Mouse (Mus musculus) bone marrow, adult 2 months (tissue): Measurements from ENCODE around the gene Ticam1. TPM values are rescaled to one million over a fixed set of nuclear protein-coding genes. Genes with fewer than 3 reads are reported as not detected.

ENCODE experiments used
- H3K27ac ChIP-seq: fragments of 200-500 bp; 2 replicates; pipeline ENCODE4 v1.5.1; 2012; ENCODE audit warnings: low read depth, mild to moderate bottlenecking, control low read depth, inconsistent platforms, low read length; ENCODE audit not compliant: control insufficient read depth, poor library complexity, insufficient read depth
- H3K4me1 ChIP-seq: fragments of 200-500 bp; 2 replicates; pipeline ENCODE4 v1.6.1; 2011; ENCODE audit warnings: low read length; ENCODE audit not compliant: control insufficient read depth, insufficient read depth
- H3K4me3 ChIP-seq: fragments of 200-500 bp; replicated peaks from 2 replicates; pipeline ENCODE3; 2011; ENCODE audit warnings: mild to moderate bottlenecking, low read depth, low read length, control low read depth; ENCODE audit not compliant: control insufficient read depth
- CTCF ChIP-seq: fragments of 200-500 bp; IDR thresholded peaks from 2 replicates; pipeline ENCODE4 v1.5.1; 2011; ENCODE audit warnings: low read length, control low read depth; ENCODE audit not compliant: control insufficient read depth, insufficient read depth
- POLR2A ChIP-seq: fragments of 200-500 bp; IDR thresholded peaks from 2 replicates; pipeline ENCODE4 v1.6.1; 2011; ENCODE audit warnings: low read depth, mild to moderate bottlenecking, control low read depth, low read length, borderline replicate concordance; ENCODE audit not compliant: control insufficient read depth
- WGBS: fragments of 180-500 bp; shearing (Covaris S2); methylation state at CpG from one replicate; pipeline ENCODE4 v1.1.7; 2018; 5-methylcytosine and 5-hydroxymethylcytosine counted together
- polyA plus RNA-seq: library from polyadenylated mRNA; stranded (reverse); fragments of >200 nt; gene quantifications from 2 replicates; pipeline ENCODE4 v1.2.4, GENCODE M21; 2011; ENCODE audit warnings: low replicate concordance; ENCODE audit not compliant: missing spikeins, insufficient read depth, insufficient read length

Gene Ticam1
- polyA plus RNA-seq, 1 experiment, result 5.9 TPM

- peaks cover 3% of the 10 kb centered on the region for H3K4me1 ChIP-seq
- TF ChIP-seq POLR2A (no peak), CTCF (no peak)
- WGBS, result 87% methylated on average over 11 of the region's 11 CpGs
- H3K27ac ChIP-seq, result no peak overlapping the region
- no peak overlapping the region for H3K4me3 ChIP-seq
These were observed 9.4 kb upstream of the Ticam1 start for GRCm38 (mm10) chr17:56285995-56286394.

GRCm38 (mm10) chr17:56283316-56283715 lies 6.7 kb upstream of the Ticam1 start:
- Histone ChIP-seq H3K4me1 (peaks cover 2% of the 10 kb centered on the region), H3K4me3 (no peak overlapping the region), H3K27ac (no peak overlapping the region)
- TF ChIP-seq POLR2A, result no peak
- TF ChIP-seq CTCF, result no peak
- 55% methylated on average over 8 of the region's 8 CpGs for WGBS

DNA sequence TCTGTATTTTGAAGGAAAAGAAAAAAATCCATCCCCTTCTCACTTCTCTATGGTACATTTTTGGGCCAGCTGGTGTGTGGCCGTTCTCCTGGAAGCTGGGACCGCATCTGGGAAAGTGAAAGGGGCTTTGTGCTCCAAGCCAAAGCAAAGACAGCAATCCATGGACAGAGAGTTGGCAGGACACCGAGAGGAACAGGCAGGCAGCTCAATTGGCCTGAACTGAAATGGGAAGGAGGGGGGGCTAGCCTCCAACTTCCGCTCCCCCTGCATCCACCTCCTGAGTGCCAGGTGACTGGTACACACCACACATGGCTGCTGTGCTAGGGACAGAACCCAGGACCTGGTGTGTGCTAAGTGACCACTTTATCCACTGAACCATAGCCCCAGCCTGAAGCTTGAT lies 6.2 kb upstream of the Ticam1 start:
- TF ChIP-seq POLR2A (no peak), CTCF (no peak)
- no peak overlapping the region for H3K4me3 ChIP-seq
- no peak overlapping the region for H3K27ac ChIP-seq
- H3K4me1 ChIP-seq, result peaks cover 1% of the 10 kb centered on the region
- WGBS, result 84% methylated on average over 4 of the region's 4 CpGs

GRCm38 (mm10) chr17:56281193-56281592 lies 4.6 kb upstream of the Ticam1 start:
- TF ChIP-seq POLR2A, result no peak
- no peak for TF ChIP-seq CTCF
- H3K4me1 ChIP-seq, result no peaks in the 10 kb centered on the region; the same call in none of the 2 replicates
- WGBS, result 52% methylated on average over 12 of the region's 12 CpGs
- peak overlapping the region; percentile 31; the same call in 1 of the 2 replicates for H3K27ac ChIP-seq
- H3K4me3 ChIP-seq, result peak overlapping the region; percentile 2

DNA sequence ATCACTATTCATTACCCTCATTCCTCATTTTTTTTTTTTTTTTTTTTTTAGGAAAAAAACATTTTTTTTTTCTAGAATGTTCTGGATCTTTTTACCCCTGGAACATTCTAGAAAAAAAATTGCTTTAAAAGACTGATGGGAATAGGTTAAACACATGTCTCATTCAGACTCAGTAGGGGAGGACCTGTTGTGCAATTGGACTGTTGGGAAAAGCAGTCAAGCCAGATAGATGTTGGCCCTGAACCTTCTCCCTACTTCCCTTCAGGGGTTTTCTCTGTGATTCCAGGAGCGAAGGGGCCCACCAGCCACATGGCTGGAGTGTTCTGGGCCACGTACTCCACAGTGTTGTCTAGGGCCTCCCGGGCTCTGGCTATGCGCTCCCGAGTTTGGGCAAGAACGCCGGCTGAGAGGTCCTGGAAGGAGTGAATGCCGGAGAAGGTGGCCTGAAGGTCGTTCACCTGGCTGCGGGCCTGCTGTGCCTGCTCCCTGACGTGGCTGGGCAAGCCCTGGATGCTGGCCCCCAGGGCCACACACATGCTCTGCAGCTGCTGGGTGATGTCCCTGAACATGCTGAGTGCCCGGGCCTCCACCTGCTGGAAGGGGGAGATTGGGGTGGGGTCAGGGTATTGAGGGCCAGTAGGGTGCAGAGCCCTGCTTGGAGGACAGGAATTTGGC lies 3.0 kb upstream of the Ticam1 start:
- Histone ChIP-seq H3K4me3 (no peak overlapping the region), H3K27ac (no peak overlapping the region), H3K4me1 (no peaks in the 10 kb centered on the region; the same call in none of the 2 replicates)
- WGBS, result 83% methylated on average over 12 of the region's 12 CpGs
- no peak for TF ChIP-seq POLR2A
- no peak for TF ChIP-seq CTCF

DNA sequence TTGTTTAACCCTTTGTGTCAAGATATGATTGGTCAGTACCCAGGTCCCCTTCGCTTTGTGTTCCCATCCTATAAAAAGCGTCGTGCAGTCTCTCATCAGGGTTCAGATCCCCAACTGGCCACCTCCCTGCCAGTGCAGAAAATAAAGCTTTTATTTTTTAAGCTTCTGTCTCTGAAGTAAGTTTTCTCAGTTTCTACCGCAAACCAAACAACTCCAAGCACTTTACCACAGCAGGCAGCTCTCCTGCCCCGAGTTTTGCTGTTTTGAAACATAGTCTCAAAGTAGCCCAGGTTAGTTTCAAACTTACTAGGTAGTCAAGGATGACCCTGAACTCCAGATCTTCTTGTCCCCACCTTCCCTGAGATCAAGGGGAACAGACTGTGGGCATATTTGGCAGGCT lies 1.8 kb upstream of the Ticam1 start:
- WGBS, result 90% methylated on average over 5 of the region's 5 CpGs
- no peak for TF ChIP-seq POLR2A
- no peak for TF ChIP-seq CTCF
- no peak overlapping the region for H3K4me3 ChIP-seq
- H3K4me1 ChIP-seq, result no peaks in the 10 kb centered on the region; the same call in none of the 2 replicates
- no peak overlapping the region for H3K27ac ChIP-seq

DNA sequence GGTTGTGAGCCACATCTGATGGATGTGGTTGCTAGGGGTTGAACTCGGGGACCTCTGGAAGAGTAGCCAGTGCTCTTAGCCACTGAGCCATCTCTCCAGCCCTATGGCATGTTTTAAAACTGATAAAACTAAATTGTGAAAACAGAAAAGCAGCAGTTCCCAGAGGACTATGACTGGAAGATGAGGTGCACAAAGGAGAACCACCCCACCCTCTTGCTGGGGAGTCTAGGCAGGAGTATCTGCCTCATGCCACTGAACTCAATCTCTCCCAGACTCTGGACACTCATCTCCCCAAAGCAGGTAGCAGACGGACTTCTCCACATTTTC lies 944 bp upstream of the Ticam1 start:
- no peaks in the 10 kb centered on the region; the same call in 1 of the 2 replicates for H3K4me1 ChIP-seq
- TF ChIP-seq POLR2A (no peak), CTCF (no peak)
- no peak overlapping the region for H3K4me3 ChIP-seq
- WGBS, result 35% methylated on average over 2 of the region's 2 CpGs
- no peak overlapping the region for H3K27ac ChIP-seq

GRCm38 (mm10) chr17:56275842-56276480 lies 625 bp downstream of the Ticam1 start:
- H3K27ac ChIP-seq, result peak overlapping the region; percentile 63
- peak overlapping the region; percentile 68 for H3K4me3 ChIP-seq
- no peaks in the 10 kb centered on the region; the same call in 1 of the 2 replicates for H3K4me1 ChIP-seq
- WGBS, result 15% methylated on average over 5 of the region's 5 CpGs
- no peak for TF ChIP-seq CTCF
- TF ChIP-seq POLR2A, result no peak

GRCm38 (mm10) chr17:56273986-56274385 lies 2.6 kb downstream of the Ticam1 start:
- H3K4me1 ChIP-seq, result no peaks in the 10 kb centered on the region; the same call in 1 of the 2 replicates

More at GRCm38 (mm10) chr17:56273986-56274385, 2.6 kb downstream of the Ticam1 start:
- Histone ChIP-seq H3K27ac (no peak overlapping the region), H3K4me3 (no peak overlapping the region)
- WGBS, result 79% methylated on average over 5 of the region's 5 CpGs
- TF ChIP-seq POLR2A, result no peak
- TF ChIP-seq CTCF, result no peak
